Comparison of ENCODE assay signal across 18 mouse cellular contexts in the genomic region with DNA sequence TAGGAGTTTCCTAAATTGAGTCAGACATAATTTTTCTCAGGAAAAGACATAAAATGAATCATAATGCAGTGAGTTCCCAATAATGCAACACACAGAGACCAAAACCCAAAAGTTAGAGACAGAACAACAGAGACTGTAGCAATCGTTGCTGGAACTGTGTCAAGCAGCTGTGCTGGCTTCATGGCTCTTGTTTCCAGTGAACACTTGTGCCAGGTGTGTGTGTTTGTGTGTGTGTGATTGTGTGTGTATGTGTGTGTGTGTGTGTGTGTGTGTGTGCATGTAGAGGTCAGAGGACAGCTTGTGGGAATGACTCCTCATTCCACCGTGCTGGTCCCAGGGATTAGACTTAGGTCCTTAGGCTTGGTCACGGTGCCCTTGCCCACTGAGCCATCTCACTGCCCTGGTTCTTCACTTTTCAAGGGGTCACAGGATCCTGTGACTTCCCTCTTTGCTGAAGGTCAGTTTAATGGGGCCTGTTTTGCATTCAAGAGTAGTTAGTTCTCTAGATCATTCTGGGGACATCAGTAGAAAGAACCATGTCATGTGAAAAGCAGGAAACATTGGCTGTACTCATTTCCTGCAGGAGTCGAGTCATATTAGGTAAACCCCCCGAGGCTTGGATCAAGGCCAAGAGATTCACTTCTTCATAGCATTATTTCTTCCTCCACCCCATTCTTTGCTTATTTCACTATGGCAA. TPM values are rescaled to one million over a fixed set of nuclear protein-coding genes. Genes with fewer than 3 reads are reported as not detected.
A peak's percentile ranks its signal among the peaks of the same experiment; 100 is the strongest.
DNase-seq lines count a peak whose midpoint lies in the region; ATAC-seq and TF ChIP-seq lines count a peak whose summit lies in the region.
"Had no signal": no experiment of that assay in that cellular context is flagged by ENCODE, and none has a peak within 500 bp of the region (broad histone marks: within the 10 kb centered on the region; RNA-seq: fewer than 3 reads in every experiment).

No protein-coding gene starts in this region.

- H3K4me3 ChIP-seq in embryonic facial prominence, embryonic 14.5 days (ENCODE audit: low read depth, low read length): no peak overlapping the region
- no peak overlapping the region for H3K4me3 ChIP-seq in embryonic facial prominence, embryonic 10.5 days
- H3K4me3 ChIP-seq in lung, embryonic 14.5 days (ENCODE audit: low read depth, low read length): no peak overlapping the region
- H3K4me3 ChIP-seq: embryonic facial prominence, embryonic 12.5 days; layer of hippocampus, adult 2 months; liver, embryonic 12.5 days; midbrain, embryonic 10.5 days had no signal

- TF ChIP-seq CTCF in lung, embryonic 14.5 days (IDR thresholded peaks at IDR 0.05; ENCODE audit: low read depth): no peak

- no peaks in the 10 kb centered on the region for H3K9me3 ChIP-seq in embryonic facial prominence, embryonic 14.5 days (ENCODE audit: control insufficient read depth, low read length)
- H3K9me3 ChIP-seq in embryonic facial prominence, embryonic 10.5 days: 0 out of 2 replicates have a peak, but pooled peaks cover 5% of the 10 kb centered on the region
- H3K9me3 ChIP-seq in lung, embryonic 14.5 days (ENCODE audit: low read depth, low read length): no peaks in the 10 kb centered on the region
- H3K9me3 ChIP-seq: embryonic facial prominence, embryonic 12.5 days had no signal

- DNase-seq in embryonic facial prominence, embryonic 14.5 days (ENCODE audit: low spot score): peak; percentile 33
- DNase-seq in embryonic facial prominence, embryonic 10.5 days (ENCODE audit: low spot score): no peak
- DNase-seq in lung, embryonic 14.5 days: peak; percentile 21
- DNase-seq in lung, postnatal 25 days (ENCODE audit: low spot score): no peak
- no peak for DNase-seq in urinary bladder, postnatal 36 days (ENCODE audit: low spot score in 2 of 2)
- no peak for DNase-seq in cerebellum, postnatal 10 days
- DNase-seq: B cell, adult 2 months; cerebellum, adult 9-11 months; heart, postnatal 36 days; spleen, adult 18-20 months had no signal

- H3K4me1 ChIP-seq in embryonic facial prominence, embryonic 14.5 days (ENCODE audit: control insufficient read depth, insufficient read depth, low read length): no peaks in the 10 kb centered on the region
- no peaks in the 10 kb centered on the region for H3K4me1 ChIP-seq in embryonic facial prominence, embryonic 10.5 days
- H3K4me1 ChIP-seq in lung, embryonic 14.5 days (ENCODE audit: insufficient read depth): no peaks in the 10 kb centered on the region; the same call in 1 of the 2 replicates
- H3K4me1 ChIP-seq: embryonic facial prominence, embryonic 12.5 days; midbrain, embryonic 10.5 days had no signal

- H3K36me3 ChIP-seq in embryonic facial prominence, embryonic 14.5 days (ENCODE audit: control insufficient read depth, insufficient read depth, low read length): no peaks in the 10 kb centered on the region
- H3K36me3 ChIP-seq in embryonic facial prominence, embryonic 10.5 days (replicated peaks): no peaks in the 10 kb centered on the region
- H3K36me3 ChIP-seq in lung, embryonic 14.5 days (ENCODE audit: insufficient read depth): no peaks in the 10 kb centered on the region
- H3K36me3 ChIP-seq: embryonic facial prominence, embryonic 12.5 days; liver, embryonic 12.5 days; midbrain, embryonic 10.5 days had no signal

- H3K4me2 ChIP-seq in embryonic facial prominence, embryonic 14.5 days (ENCODE audit: low read depth, low read length): no peak overlapping the region
- H3K4me2 ChIP-seq in lung, embryonic 14.5 days: no peak overlapping the region
- H3K4me2 ChIP-seq: embryonic facial prominence, embryonic 12.5 days; liver, embryonic 12.5 days had no signal

- no peak for ATAC-seq in embryonic facial prominence, embryonic 14.5 days (ENCODE audit: low read depth)
- ATAC-seq in lung, embryonic 14.5 days (ENCODE audit: insufficient read depth): no peak
- peak; percentile 54 for ATAC-seq in common myeloid progenitor, adult 5-6 weeks (replicated peaks; ENCODE audit: low read depth, poor library complexity, severe bottlenecking)
- ATAC-seq in megakaryocyte progenitor cell, adult 5-6 weeks (replicated peaks; ENCODE audit: poor library complexity): peak; percentile 59
- ATAC-seq: forebrain, embryonic 16.5 days had no signal

- WGBS in embryonic facial prominence, embryonic 14.5 days: 59% methylated on average over 5 of the region's 5 CpGs
- 85% methylated on average over 5 of the region's 5 CpGs for WGBS in embryonic facial prominence, embryonic 10.5 days
- 60% methylated on average over 5 of the region's 5 CpGs for WGBS in lung, embryonic 14.5 days

- H3K27ac ChIP-seq in embryonic facial prominence, embryonic 14.5 days (replicated peaks; ENCODE audit: low read depth, low read length): no peak overlapping the region
- H3K27ac ChIP-seq in embryonic facial prominence, embryonic 10.5 days (replicated peaks): no peak overlapping the region
- no peak overlapping the region for H3K27ac ChIP-seq in lung, embryonic 14.5 days (ENCODE audit: low read depth)
- H3K27ac ChIP-seq: embryonic facial prominence, embryonic 12.5 days; layer of hippocampus, adult 2 months; liver, embryonic 12.5 days; midbrain, embryonic 10.5 days had no signal

- no peak overlapping the region for H3K9ac ChIP-seq in embryonic facial prominence, embryonic 14.5 days (ENCODE audit: low read depth, low read length)
- no peak overlapping the region for H3K9ac ChIP-seq in lung, embryonic 14.5 days
- H3K9ac ChIP-seq: embryonic facial prominence, embryonic 12.5 days; liver, embryonic 12.5 days had no signal

- H3K27me3 ChIP-seq in embryonic facial prominence, embryonic 14.5 days (replicated peaks; ENCODE audit: control insufficient read depth, insufficient read depth, low read length): no peaks in the 10 kb centered on the region
- no peaks in the 10 kb centered on the region for H3K27me3 ChIP-seq in embryonic facial prominence, embryonic 10.5 days (replicated peaks; ENCODE audit: low read depth, poor library complexity, severe bottlenecking)
- no peaks in the 10 kb centered on the region for H3K27me3 ChIP-seq in lung, embryonic 14.5 days (ENCODE audit: insufficient read depth, low read length)
- H3K27me3 ChIP-seq: embryonic facial prominence, embryonic 12.5 days; liver, embryonic 12.5 days had no signal

RNA-seq across cellular contexts. Expression of gene Clca2, which starts 6.0 kb away (rescaled TPM):
- polyA plus RNA-seq in embryonic facial prominence, embryonic 14.5 days (2014; fragmentation: Nextera tagmentation; extraction: Ambion mirVana): 0.69 and 0.95 TPM in 2 replicates
- 0.22 and 0.24 TPM in 2 replicates for polyA plus RNA-seq in embryonic facial prominence, embryonic 10.5 days (2016; fragmentation: Nextera tagmentation; extraction: Ambion mirVana)
- 0.45 and 0.65 TPM in 2 replicates for polyA plus RNA-seq in lung, embryonic 14.5 days (2014; fragmentation: Nextera tagmentation; extraction: Ambion mirVana)
- total RNA-seq in common myeloid progenitor, adult 5-6 weeks (2017): not detected in 2 replicates
- total RNA-seq in megakaryocyte progenitor cell, adult 5-6 weeks (2015): not detected in 2 replicates
- total RNA-seq in megakaryocyte progenitor cell, adult 5-6 weeks (2017): not detected in 2 replicates
- total RNA-seq: layer of hippocampus, adult 2 months; left cerebral cortex, postnatal 14 days had no signal
- polyA plus RNA-seq: liver, embryonic 12.5 days had no signal

RNA-seq across cellular contexts. Expression of gene Odf2l, which starts 13.2 kb away (rescaled TPM):
- polyA plus RNA-seq in embryonic facial prominence, embryonic 14.5 days (2014; fragmentation: Nextera tagmentation; extraction: Ambion mirVana): 12.6 and 16.0 TPM in 2 replicates
- polyA plus RNA-seq in embryonic facial prominence, embryonic 10.5 days (2016; fragmentation: Nextera tagmentation; extraction: Ambion mirVana): 19.5 and 19.9 TPM in 2 replicates
- 16.6 and 17.4 TPM in 2 replicates for polyA plus RNA-seq in lung, embryonic 14.5 days (2014; fragmentation: Nextera tagmentation; extraction: Ambion mirVana)
- 44.5 and 47.3 TPM in 2 replicates for total RNA-seq in common myeloid progenitor, adult 5-6 weeks (2017)
- 43.3 and 46.6 TPM in 2 replicates for total RNA-seq in megakaryocyte progenitor cell, adult 5-6 weeks (2015)
- 23.2 and 37.2 TPM in 2 replicates for total RNA-seq in megakaryocyte progenitor cell, adult 5-6 weeks (2017)

Comparison
In these comparisons a context has a peak if more than half of its experiments do, and no peak if none do; other contexts are left out.
1. DNase-seq: peak in embryonic facial prominence, embryonic 14.5 days (single experiment) and lung, embryonic 14.5 days (single experiment); none in embryonic facial prominence, embryonic 10.5 days (single experiment), lung, postnatal 25 days (single experiment), urinary bladder, postnatal 36 days (0 of 2) and cerebellum, postnatal 10 days (0 of 2).
2. ATAC-seq: peak in common myeloid progenitor, adult 5-6 weeks (single experiment) and megakaryocyte progenitor cell, adult 5-6 weeks (single experiment); none in embryonic facial prominence, embryonic 14.5 days (single experiment) and lung, embryonic 14.5 days (single experiment).